Mouse (Mus musculus): ENCODE data around the gene 4930402F06Rik.

Gene 4930402F06Rik

GRCm38 (mm10) chr2:35416473-35416872, 19.5 kb upstream of the 4930402F06Rik start:
- DNase-seq = no peak

DNA sequence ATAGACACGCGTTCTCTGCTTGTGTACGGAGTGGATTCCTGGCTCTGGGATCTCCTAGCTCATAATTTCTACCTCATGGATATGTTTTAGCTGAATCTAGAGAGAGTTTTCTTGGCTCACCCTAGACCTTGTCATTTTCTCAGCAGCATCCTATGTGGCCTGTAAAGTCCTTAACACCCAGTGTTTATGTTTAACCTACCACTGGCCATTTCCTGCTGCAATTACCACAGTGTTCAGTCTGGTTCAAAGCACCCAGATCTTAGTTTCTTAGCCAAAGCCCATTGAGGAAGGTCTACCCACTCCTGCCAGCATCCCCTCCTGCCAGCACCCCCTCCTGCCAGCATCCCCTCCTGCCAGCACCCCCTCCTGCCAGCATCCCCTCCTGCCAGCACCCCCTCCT, 15.8 kb upstream of the 4930402F06Rik start:
- DNase-seq = no peak

DNA sequence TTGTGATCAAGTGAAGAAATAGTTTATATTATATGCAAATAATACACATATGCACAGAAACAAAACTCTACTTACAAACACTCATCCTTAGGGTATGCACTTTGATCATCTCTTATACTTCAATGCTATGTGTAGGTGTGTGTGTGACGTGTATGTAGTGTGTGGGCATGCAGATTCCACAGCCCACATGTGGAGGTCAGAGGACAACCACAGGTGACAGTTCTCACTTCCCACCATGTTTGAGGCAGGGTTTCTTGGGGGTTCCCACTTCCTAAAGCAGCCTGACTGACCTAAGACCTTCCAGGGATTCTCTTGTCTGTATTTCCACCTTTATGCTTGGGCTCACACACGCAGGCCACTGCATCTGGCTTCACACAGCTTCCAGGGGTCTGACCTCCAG, 15.3 kb upstream of the 4930402F06Rik start:
- DNase-seq = no peak

- no peak for DNase-seq
These were observed 14.7 kb upstream of the 4930402F06Rik start for GRCm38 (mm10) chr2:35411640-35412190.

DNA sequence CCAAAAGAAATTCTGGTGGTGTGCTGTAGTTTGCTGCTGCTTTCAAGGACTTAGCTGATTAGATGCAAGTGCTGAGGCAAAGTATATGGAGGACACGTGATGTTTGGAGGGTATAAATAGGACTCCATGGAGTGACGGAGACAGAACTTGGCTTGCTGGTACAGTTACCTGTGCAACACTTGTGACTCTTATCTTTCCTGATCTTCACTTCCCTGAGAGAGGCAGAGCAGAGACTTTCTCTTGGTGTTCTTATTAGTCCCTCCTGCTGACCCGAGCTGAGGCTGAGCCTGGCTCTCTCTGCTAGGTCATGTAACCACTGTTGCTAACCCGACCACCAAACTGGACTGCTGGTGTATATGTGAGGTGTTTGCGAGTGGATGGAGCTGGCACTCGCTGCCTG, 12.5 kb upstream of the 4930402F06Rik start:
- DNase-seq = no peak

DNA sequence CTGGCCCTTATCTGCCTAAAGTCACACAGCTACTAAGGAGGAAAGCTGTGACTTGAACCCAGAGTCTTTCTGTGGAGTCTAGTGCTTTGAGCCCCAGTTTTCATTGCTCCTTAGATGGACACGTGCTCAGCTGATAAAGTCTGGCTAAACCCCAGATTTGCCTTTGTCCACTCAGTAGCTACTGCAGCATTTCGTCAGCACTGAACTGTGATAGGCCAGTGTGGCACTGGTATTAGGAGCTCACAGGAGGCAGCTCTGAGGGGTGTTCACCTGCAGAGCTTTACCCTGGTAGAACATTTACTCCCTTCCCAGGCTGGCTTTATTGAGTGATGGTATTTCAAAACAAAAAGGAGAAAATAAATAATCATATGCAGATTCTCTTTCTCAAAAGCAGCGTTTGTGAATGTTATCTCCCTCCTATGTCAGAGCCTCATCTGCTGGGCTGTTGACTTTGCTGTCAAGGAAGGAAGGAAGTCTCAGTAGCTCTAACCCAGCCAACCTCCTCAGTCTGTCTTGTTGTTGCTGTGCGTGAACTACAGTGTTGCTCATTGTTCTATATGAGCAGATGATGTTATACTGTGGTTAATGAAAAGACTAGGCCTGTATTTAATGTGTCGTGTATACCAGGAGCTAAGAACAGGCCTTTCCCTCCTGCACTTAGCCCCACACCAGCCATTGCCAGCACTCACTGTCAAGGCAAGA, 11.6 kb upstream of the 4930402F06Rik start:
- no peak for DNase-seq

DNA sequence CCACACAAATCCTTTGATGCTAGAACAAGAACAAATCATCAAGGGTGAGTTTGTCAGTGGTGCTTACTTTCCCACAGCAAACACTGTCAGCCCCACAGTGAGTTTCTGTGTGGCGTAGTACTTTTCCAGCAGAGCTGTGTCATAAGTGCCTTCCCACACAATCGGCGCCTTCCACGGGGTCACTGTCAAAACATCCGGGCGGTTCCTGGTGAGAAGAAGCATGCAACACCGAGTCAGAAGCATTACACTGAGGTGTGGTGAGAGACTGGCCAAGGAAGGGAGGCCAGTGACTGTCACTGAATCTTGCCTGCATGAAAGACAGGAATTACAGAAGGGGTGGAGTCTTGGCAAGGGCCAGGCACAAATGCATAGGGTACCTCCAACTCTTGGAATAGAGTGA, 10.9 kb upstream of the 4930402F06Rik start:
- no peak for DNase-seq

GRCm38 (mm10) chr2:35407266-35407665, 10.3 kb upstream of the 4930402F06Rik start:
- no peak for DNase-seq

GRCm38 (mm10) chr2:35406611-35407010, 9.6 kb upstream of the 4930402F06Rik start:
- DNase-seq = no peak

GRCm38 (mm10) chr2:35402391-35402790, 5.4 kb upstream of the 4930402F06Rik start:
- DNase-seq = no peak

DNA sequence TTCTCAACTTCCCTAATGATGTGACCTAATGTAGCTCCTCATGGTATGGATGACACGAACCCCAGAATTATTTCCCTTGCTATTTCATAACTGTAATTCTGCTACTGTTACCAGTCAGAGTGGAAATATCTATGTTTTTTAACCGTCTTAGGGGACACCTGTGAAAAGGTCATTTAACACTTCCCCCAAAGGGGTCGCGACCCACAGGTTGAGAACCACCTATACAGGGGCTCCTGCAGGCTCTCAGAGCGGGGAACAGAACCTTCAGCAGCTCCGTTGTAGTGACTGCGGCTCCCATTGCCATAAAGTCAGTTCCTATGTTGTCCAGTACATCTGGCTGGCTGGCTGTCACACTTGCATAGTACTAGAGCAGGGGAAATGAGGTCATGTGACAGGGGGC, 3.8 kb upstream of the 4930402F06Rik start:
- DNase-seq = no peak

- no peak for DNase-seq
These were observed 1.3 kb upstream of the 4930402F06Rik start for GRCm38 (mm10) chr2:35398184-35398828.

DNA sequence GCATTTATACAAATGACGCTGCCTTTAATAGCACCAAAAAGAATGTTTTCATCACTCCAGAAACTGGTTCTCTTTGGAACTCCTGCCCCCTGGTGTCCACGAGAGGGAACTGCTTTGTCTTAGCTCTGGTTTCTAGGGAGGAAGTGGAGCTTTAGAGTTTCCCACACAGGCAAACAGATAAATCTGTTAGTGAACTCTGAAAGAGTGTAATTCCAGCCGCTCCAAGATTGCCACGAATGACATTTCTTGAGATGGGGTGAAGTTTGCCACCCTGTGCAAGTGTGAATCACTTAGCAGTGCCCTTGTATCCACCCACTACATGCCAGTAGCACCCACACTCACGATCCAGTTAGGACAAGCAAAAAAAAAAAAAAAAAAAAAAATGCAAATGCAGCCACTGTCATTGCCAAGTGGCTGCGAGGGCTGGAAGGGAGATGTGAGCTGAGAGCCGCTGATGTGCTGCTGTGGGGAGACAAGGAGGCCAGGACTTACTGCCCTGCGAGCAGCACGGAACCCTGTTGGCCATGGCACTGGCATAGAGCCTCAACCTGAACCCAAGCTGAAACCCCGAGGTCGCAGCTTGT, 707 bp upstream of the 4930402F06Rik start:
- peak; percentile 79 to 83 for DNase-seq

- DNase-seq = no peak
These were observed 11.5 kb downstream of the 4930402F06Rik start for GRCm38 (mm10) chr2:35385441-35385871.

GRCm38 (mm10) chr2:35379306-35379705, 17.7 kb downstream of the 4930402F06Rik start:
- no peak for DNase-seq

- no peak for DNase-seq
These were observed 19.4 kb downstream of the 4930402F06Rik start for GRCm38 (mm10) chr2:35377600-35377999.

DNA sequence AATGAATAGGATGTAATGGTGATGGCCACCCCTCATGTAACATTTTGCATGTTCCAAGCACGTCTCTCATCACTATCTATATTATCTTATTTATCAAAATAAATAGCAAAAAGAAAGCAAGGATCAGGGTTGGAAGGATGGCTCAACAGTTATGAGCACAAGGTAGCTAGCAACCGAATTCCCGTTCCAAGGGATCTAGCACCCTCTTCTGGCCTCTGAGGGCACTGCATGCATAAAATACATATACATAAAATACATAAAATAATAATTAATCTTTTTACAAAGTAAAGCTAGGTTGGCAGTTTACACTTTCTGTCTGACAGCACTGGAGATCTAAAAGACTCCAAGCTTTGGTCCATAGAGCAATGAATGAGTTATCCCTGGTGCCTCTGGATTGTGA, 24.0 kb downstream of the 4930402F06Rik start:
- DNase-seq = peak; percentile 49 to 51

- no peak for DNase-seq
These were observed 26.3 kb downstream of the 4930402F06Rik start for GRCm38 (mm10) chr2:35370686-35371085.

- DNase-seq = no peak
These were observed 29.3 kb downstream of the 4930402F06Rik start, which contains the start of gene 4930568D16Rik for GRCm38 (mm10) chr2:35367629-35368028. Gene 4930568D16Rik, minus strand, starts transcription at chr2:35367729.

DNA sequence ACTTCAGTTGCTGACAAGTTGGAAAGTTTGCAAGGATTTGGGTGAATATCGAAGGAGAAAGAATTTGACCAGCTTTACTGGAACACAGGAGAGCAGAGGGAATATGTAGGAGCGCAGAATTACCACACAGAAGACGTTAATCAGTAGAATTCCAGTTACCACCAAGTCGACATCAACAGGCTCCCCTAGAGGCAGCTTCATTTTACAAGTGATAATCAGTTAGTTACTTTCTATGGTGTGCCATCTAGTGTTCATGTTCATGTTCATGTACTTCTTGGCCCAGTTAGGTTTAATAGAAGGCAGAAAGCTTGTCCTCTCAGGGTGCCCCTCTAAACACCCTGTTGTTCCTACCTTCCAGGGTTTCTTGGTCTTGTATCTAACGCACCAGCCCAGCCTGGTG, 47.8 kb downstream of the 4930402F06Rik start:
- DNase-seq = peak in 1 of 2 experiments; percentile 15

DNA sequence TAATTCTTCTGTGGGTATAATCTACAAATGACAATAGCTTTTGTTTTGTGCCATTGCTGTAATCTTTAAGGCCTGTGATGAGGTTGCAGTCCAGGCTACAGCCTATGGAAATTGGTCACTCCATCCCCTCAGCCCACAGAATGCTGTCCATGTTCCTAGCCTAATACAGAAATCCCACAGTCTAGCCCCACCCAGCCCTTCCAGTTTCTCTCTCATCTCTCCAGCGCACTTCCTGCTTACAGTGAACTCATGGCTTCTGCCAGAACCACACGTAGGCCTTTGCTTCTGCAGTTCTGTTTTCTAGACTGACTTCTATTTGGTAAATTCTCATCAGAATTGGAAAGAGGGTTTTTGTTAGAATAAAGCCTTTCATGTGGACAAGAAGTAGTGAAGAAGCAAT, 51.0 kb downstream of the 4930402F06Rik start:
- no peak for DNase-seq

DNA sequence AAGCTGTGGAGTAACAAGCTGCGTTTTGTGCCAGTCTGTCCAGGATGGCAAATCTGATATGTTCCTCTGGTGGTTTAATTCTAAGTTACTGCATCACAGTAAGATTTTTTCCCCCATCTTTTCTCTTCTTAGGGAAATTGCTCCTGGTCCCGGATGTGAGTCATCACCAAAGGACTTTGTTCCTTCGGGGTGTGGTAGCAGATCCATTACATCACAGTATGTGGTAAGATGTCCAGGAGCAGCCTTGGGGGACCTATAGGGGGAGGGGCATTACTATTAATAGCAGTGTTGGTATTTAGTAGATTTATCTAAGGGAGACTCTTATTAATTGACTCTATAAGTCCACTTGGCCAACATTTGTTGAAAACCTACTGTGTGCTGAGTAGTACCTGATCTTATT, 54.4 kb downstream of the 4930402F06Rik start:
- DNase-seq = no peak

- DNase-seq = no peak
These were observed 58.3 kb downstream of the 4930402F06Rik start for GRCm38 (mm10) chr2:35338707-35339106.

GRCm38 (mm10) chr2:35338036-35338435, 58.9 kb downstream of the 4930402F06Rik start:
- DNase-seq = no peak
